Mouse (Mus musculus) brain, embryonic 14.5 days (tissue): ENCODE data around the gene Tpst2.

Experiments
- CTCF ChIP-seq: fragments of 200-500 bp; IDR thresholded peaks from 2 replicates; pipeline ENCODE4 v1.5.1; 2012; ENCODE audit warnings: inconsistent platforms, mild to moderate bottlenecking, moderate library complexity, borderline replicate concordance; ENCODE audit not compliant: insufficient read depth, insufficient read length; ENCODE audit errors: extremely low read depth
- POLR2A ChIP-seq: fragments of 200-500 bp; IDR thresholded peaks from 2 replicates; pipeline ENCODE4 v1.6.1; 2012; ENCODE audit warnings: mild to moderate bottlenecking, inconsistent platforms, borderline replicate concordance; ENCODE audit not compliant: poor library complexity, insufficient read depth, insufficient read length, severe bottlenecking; ENCODE audit errors: extremely low read depth

DNA sequence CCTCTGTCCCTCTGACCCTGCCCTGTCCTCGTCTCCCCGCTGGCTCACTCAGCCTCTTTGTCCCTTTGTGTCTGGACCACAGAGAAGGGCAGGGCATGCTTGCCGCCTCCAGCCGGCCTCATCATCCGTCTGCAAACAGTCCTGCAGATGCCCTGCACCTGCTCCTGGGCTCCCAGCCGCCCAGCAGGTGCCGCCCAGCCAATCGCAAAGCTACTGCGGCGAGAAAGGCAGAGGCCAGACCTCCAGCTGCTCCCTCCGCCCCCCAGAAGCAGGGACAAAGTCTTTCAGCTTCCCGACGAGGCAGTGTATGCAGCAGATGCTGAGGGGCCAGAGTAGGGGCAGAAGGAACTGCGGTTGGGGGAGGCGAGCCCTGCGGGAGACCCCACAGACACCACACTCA is 39.1 kb upstream of the Tpst2 start:
- TF ChIP-seq CTCF (no peak), POLR2A (no peak)
